Mouse (Mus musculus) inflammation-experienced regulatory T-cells, adult 6 months (primary cell): ENCODE measurements around the gene Tcirg1. TPM values are rescaled to one million over a fixed set of nuclear protein-coding genes. Genes with fewer than 3 reads are reported as not detected.

Source experiments
- ATAC-seq: one replicate; pipeline ENCODE4 v1.8.0; 2017
- polyA plus RNA-seq, 3 experiments: library from polyadenylated mRNA; unstranded; fragments of 100-300 nt; shearing (Covaris generic); gene quantifications; one replicate each; pipeline ENCODE4 v1.2.1; 2017

Tcirg1 gene
- polyA plus RNA-seq, 3 experiments from 2014 or later: 57.2 to 85.0 (median 60.4) TPM

DNA sequence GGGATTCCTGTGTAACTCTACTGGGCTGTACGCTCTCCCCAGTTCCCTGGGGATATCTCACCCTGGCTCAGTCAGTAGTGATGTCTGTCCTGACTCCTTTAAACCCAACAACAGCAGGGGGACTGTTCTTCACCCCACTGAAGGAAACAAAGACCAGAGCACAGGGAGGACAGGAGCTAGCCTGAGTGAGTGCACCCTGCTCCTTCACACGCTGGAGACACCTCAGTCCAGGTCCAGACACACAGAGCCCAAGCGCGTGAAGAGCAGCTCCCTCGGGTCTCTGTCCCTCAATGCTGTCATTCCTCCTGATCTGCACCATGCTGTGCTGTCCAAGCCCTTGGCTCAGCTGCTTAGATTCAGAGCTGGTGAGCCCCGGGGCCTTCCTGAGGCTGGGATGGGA, 19.8 kb upstream of the Tcirg1 start:
- no peak for ATAC-seq

- ATAC-seq: no peak
These were observed 19.3 kb upstream of the Tcirg1 start for GRCm38 (mm10) chr19:3926279-3926678.

DNA sequence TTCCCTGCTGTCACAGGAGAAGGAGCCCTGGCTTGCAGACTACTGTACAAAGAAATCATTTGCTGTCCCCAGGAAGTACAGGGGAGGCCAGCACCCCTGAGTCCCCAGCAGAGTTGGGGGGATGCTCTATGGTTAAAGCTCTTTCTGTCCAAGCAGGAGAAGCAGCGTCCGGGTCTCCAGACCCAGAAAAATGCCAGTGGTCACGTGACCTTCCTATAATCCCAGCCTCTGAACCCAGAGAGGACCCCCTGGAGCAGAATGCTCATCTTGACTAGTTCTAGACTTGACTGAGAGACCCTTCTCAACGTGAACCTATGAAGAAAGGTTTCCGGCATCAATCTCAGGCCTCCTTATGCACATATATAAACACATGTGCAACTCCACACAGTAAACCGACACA, 18.9 kb upstream of the Tcirg1 start:
- no peak for ATAC-seq

DNA sequence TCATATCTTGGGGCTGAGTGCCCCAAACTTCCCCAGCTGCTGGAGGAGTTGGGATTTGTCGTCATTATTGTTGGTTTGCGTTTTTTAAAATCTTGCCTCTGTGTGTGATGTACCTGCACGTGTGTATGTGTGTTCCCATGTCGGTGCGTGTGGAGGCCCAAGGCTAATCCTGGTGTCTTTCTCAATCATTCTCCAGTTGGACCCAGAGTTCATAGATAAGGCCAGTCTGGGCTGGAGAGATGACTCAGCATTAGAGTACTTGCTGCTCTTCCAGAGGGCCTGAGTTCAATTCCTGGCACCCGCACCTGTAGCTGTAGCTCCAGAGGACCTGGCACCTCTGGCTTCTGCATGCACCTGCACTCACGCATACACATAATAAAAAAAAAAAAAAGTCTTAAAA, 17.9 kb upstream of the Tcirg1 start:
- no peak for ATAC-seq

GRCm38 (mm10) chr19:3924190-3924589, 17.3 kb upstream of the Tcirg1 start:
- no peak for ATAC-seq

GRCm38 (mm10) chr19:3923586-3923985, 16.7 kb upstream of the Tcirg1 start:
- no peak for ATAC-seq

- ATAC-seq: no peak
These were observed 15.9 kb upstream of the Tcirg1 start for GRCm38 (mm10) chr19:3922661-3923371.

DNA sequence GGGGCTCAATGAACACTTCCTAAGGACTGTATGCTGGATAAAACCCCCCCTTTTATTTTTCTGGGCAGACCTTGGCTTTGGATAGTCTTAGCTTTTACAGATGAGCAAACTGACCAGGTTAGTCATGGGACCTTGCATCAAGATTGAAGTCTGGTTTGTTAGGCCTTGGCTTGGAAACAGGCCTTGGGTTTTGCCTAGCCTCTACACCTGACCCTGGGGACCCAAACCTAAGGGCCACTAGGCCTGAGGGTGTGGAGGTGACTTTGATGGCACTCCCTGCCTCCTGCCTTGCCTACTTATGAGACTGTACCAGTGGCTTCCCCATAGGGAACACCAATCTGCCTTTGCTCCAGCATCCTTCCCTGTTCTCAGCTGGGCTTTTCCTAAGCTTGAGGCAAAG, 13.0 kb upstream of the Tcirg1 start:
- ATAC-seq: no peak

DNA sequence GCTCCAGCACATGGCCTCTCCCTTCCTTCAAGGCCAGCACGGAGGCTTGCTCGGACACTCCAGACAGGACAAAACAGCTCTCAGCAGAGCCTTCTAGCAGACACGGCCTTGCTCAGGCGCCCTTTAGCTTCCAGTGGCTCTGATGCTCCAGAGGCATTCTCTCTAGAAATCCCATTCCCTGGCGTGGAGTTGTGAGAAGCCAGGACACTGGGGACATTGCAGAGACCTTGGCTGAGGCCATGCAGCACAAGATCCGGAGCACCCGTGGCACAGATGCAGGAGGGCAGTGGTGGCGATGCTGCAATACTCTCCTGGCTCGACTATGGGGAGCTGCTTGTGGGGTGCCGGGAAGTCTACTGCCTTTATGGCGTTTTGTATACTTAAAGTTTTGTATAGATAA, 9.8 kb upstream of the Tcirg1 start:
- no peak for ATAC-seq

DNA sequence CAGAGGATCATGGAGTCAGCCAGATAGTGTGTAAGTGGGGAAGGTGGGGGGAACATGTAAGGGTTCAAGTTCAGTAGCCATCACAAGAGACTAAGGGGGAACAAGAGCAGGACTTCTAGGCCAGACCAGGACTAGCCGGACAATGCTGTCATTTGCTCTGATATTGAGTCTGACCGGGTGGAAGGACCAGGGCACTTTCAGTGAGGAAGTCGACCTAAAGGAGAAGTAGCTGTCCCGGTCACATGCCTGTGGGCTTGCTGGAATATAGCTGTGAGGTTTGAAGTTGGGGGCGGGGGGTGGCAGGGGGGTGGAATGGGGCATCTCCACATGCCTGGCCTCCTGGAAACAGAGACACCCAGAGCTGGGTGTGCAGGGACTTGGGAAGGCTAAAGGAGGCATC, 7.6 kb upstream of the Tcirg1 start:
- ATAC-seq: no peak

DNA sequence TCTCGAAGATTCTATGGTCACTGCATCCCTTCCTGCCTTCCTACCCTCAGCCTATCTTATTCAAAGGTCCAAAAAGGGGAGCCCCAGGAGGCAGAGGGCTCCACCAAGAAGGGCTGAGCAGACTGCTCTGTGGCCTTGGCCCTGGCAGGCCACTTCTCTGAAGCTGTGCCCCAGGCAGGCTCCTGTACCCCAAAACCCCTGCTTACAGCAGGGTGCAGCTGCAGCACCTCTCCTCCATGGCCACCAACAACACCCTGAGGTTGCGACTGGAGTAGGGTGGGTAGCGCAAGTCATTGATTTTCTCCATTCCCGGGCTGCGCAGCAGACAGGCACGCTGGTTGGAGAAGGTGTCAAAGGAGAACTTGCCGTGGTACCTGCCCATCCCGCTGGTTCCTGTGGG, 6.8 kb upstream of the Tcirg1 start:
- ATAC-seq: no peak

DNA sequence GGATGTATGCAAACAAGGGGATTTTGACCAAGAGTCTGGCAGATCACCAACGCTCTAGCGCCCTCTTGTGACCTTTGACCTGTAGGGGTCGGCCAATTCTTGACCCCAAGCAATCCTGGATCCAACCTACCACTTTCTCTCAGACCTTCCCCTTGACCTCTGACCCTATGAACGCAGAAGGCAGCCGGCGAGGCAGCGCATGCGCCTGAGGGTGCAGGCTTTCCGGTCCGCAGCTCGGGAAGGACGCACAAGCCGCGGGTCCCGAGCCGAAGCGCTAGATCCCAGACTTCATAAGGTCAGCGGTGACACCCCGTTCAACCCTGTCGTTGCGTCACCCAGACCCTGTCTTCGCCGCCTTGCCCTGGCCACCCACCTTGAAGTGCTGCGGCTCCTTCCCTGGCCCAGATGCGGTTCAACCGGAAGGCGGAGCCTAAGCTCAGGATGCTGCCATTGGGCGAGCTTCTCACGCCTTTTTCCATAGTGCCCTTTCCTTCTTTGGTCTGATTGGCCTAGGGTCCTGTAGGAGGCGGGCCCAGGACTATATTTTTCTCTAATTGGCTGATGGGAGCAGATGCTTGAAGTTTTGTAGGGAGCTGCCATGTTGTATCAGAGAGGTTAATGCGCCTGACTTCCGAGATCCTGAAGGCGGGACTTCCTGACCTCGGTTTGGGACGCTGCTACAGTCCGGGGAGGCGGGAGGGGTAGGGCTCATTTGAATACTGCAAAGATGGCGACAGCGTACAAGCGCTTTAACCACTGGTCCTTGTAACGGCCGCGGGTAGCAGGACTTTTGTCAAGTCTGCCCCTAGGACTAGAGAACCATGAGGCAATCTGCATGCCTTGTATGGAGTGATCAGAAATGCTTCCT, 5.6 kb upstream of the Tcirg1 start, which contains the start of gene Ndufs8:
Gene Ndufs8 (minus strand): TSS at position 438 of the 868 bp plus-strand sequence.
- peak; percentile 99 for ATAC-seq

GRCm38 (mm10) chr19:3910206-3910605, 3.3 kb upstream of the Tcirg1 start:
- ATAC-seq: no peak

DNA sequence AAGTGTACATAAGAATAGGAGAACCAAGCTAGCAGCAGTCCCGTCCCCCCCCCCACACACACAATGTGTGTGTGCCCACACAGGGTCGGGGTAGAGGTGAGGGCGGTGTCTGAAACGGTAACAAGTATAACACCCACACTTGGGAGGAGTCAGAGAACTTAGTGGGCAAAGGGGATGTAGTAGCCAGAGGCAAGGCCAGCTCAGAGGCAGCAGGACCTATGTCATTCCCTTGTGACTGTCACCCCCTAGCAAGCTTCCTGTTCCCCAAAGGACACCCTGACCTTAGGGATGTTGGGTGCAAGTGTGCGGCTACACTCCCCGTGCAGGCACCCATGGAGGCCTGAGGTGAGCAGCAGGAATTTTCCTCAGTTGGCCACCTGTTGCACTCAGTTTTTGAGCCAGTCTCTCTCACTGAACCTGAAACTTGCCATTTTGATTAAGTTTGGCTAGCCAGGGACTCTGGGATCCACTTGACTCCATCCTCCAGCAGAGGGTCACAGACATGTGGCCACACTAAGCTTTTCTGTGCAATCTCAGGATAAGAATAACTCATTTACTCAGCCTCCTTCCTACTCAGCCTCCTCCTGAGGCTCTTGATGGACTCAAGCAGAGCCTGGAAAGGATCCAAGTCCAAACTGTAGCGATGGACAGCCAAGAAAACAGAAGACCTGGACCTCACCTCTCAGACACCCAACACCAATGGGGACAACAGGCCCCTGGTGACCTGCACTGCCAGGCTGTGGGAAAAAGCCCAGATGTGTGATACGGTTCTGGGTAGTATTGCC, 1.1 kb upstream of the Tcirg1 start:
- no peak for ATAC-seq

DNA sequence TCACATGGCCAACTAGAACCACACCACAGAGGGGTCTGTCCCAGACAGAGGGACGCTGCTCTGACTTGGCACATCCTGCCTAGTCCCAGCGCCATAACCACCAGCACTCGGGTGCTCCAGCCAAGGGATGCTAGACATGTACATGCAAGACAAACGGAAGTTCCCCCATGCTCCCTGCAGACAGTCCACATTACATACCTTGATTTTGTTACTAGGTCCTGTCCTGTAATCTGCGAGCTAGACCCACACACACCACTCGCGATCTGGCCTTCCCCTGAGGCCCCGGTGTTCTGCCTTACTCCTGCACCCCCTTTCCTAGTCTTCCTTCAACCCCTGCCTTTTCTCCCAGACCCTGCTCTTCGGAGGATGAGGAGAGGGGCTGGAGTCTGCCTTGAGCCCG, 607 bp downstream of the Tcirg1 start:
- ATAC-seq: peak; percentile 33

DNA sequence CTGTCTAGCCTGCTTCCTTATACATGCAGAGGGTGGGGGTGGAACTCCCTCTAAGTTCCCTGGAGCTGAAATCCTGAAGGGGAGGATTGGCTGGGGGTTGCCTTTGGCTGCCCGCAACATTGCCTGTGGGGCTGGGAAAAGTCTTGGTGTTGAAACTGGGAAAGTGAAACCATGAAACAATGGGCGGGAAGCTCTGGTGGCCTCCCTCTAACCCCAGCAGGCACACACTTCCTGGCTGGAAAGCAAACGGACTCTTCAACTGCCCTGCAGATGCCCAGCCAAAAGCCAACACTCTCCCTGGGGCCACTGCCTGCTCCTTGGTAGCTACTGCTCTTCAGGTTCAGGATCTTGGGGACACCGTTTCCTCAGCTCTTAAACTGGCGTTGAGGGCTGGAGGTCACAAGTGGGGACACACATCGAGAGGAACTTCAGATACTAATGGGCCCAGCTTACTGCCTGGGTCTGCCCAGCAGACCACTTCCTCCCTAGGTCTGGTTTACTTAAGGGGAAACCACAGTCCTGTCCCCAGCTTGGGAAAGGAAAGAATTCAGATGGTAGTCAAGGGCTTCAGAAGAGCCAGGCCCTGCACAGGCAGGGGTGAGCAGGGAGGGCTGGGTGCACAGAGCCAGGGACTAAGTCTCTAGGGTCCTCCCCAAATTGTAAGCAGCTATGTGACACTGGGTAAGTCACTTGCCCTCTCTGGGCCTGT, 1.5 kb downstream of the Tcirg1 start:
- no peak for ATAC-seq

GRCm38 (mm10) chr19:3904363-3904675, 2.6 kb downstream of the Tcirg1 start:
- ATAC-seq: no peak

DNA sequence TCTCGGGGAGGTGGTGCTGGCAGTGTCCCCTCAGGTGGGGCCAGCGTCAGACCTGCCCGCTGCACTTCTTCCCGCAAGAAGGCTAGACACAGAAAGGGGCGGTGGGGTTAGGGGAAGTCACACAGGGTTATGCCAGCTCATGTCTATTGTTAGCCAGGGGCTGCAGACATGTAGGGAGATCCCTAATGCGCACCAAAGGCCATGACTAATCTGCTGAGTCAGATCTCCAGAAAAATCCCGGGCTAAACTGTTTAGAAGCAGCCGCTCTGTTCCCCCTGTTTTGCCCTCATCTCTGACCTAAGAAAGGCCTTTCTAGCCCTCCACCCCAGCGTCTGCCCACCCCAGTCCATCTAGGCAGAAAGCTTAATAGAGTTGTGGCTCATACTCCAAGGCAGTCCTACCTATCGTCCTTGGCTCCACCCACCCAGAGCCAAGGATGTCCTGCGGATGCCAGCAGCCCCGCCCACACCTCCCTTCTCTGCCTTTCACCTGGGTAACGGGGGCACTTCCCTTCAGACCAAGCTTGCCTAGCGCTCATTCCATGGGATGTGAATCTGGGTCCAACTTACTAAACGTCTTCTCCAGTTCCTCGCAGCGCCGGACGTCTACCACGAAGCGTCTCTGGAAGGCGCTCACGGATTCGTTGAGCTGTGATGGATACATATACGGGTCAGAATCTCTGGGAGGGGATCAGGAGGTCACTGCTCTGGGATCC, 3.1 kb downstream of the Tcirg1 start:
- no peak for ATAC-seq

DNA sequence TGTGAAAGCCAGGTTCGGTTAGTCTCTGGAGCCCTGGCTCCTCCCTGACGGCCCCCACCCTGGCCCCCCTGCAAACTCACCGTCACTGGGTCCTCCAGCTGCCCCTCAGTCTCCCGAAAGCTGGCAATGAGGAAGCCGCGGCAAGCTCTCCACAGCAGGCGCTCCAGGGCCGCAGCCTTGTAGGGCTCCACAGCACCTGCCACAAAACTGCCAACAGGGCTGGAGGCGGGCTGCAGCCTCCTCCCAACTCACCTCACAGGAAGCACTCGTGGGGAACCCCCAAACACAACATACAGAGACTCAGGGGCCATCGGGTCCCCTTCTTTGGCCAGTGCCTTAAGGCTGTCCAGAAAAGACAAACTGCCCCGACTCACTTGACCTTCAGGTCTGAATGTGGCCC, 4.0 kb downstream of the Tcirg1 start:
- no peak for ATAC-seq

GRCm38 (mm10) chr19:3899618-3900017, 7.3 kb downstream of the Tcirg1 start:
- ATAC-seq: no peak

DNA sequence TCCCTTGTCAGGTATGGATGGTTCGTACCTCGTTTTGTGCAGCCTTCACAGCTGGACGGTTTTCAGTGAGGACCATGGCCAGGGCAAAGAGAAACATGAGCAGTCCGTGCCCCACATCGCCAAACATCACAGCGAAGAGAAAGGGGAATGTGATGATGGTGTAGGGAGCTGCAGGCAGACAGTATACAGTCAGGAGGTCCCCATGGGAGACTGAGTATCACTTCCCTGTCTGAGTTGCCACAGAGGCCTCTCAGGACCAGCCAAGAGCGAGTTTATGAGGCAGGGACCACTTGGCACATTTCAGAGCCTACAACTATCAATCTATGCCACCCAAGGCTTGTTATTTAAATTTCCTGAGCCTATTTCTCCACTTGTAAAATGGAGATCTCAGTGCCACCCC, 8.0 kb downstream of the Tcirg1 start:
- no peak for ATAC-seq

DNA sequence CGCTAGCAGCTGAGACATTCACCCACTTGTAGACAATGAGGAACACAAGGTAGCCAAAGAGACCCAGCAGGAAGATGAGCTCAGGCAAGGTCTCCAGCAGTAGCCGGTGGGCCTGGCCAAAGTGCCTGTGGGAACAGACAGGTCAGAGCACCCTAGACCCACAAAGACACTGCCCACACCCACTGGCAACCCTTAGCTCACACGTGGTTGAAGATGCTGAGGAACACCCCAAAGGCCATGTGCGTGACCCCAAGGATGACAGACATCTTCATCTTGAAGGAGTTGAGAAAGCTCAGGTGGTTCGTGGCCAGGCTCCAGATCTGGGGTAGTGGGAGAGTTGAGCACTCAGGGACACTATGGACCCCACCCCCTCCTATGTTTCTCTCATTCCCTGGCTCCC, 9.4 kb downstream of the Tcirg1 start:
- ATAC-seq: no peak
